Mouse (Mus musculus) hindbrain, postnatal 0 days (tissue): ENCODE data around the gene Rnf11. TPM values are rescaled to one million over a fixed set of nuclear protein-coding genes. Genes with fewer than 3 reads are reported as not detected.

ENCODE experiments used
- ATAC-seq: fragments of 200-750 bp; cut with Nextera tagmentation; 2 replicates; pipeline ENCODE4 v1.8.0; 2017; ENCODE audit warnings: mild to moderate bottlenecking, moderate TSS enrichment, moderate library complexity
- DNase-seq: peaks from one replicate; pipeline ENCODE4 v3.0.0-alpha.2; 2015; ENCODE audit warnings: low spot score
- H3K27ac ChIP-seq: fragments of 300-500 bp; sonication (generic); 2 replicates; pipeline ENCODE4 v1.5.1; 2014; ENCODE audit warnings: mild to moderate bottlenecking
- H3K27me3 ChIP-seq: fragments of 300-500 bp; sonication (generic); 2 replicates; pipeline ENCODE4 v1.6.1; 2014; ENCODE audit warnings: low read length, mixed read lengths; ENCODE audit not compliant: insufficient read depth
- H3K36me3 ChIP-seq: fragments of 300-500 bp; sonication (generic); 2 replicates; pipeline ENCODE4 v1.6.1; 2014; ENCODE audit warnings: low read length, mixed read lengths; ENCODE audit not compliant: insufficient read depth
- H3K4me1 ChIP-seq: fragments of 300-500 bp; sonication (generic); 2 replicates; pipeline ENCODE4 v1.6.1; 2014; ENCODE audit warnings: antibody characterized with exemption, low read length, mixed read lengths; ENCODE audit not compliant: insufficient read depth
- H3K4me2 ChIP-seq: fragments of 300-500 bp; sonication (generic); 2 replicates; pipeline ENCODE4 v1.6.1; 2014; ENCODE audit warnings: low read depth, mild to moderate bottlenecking, low read length, moderate library complexity, mixed read lengths
- H3K4me3 ChIP-seq: fragments of 300-500 bp; sonication (generic); 2 replicates; pipeline ENCODE4 v1.5.1; 2014; ENCODE audit warnings: low read length
- H3K9ac ChIP-seq: fragments of 300-500 bp; sonication (generic); replicated peaks from 2 replicates; pipeline ENCODE4 v1.6.1; 2014; ENCODE audit warnings: mild to moderate bottlenecking, low read length, moderate library complexity, mixed read lengths
- H3K9me3 ChIP-seq: fragments of 300-500 bp; sonication (generic); 2 replicates; pipeline ENCODE4 v1.6.1; 2016; ENCODE audit warnings: low read length, mixed read lengths
- CTCF ChIP-seq: IDR thresholded peaks from 2 replicates; pipeline ENCODE4 v1.5.1; 2016; ENCODE audit warnings: antibody characterized with exemption, control low read depth, low read depth
- WGBS: fragments of 180-500 bp; shearing (Covaris S2); extraction: QIAGEN DNeasy Blood & Tissue Kit; methylation state at CpG from one replicate; pipeline ENCODE4 v1.1.7; 2014; 5-methylcytosine and 5-hydroxymethylcytosine counted together
- polyA plus RNA-seq: library from polyadenylated mRNA; unstranded; fragments of >200 nt; fragmentation: Nextera tagmentation; extraction: Ambion mirVana; gene quantifications from 2 replicates; pipeline ENCODE4 v1.2.1, GENCODE M21; 2015
- total RNA-seq: library from RNA; depleted of rRNA; stranded (reverse); fragments of >200 nt; gene quantifications from 2 replicates; pipeline ENCODE4 v1.2.3, GENCODE M21; 2014

Rnf11 gene
- total and polyA plus RNA-seq, 2 experiments from 2014 or later: 80.4 to 86.7 TPM

- Histone ChIP-seq H3K4me1 (no peaks in the 10 kb centered on the region), H3K9ac (no peak overlapping the region), H3K4me3 (no peak overlapping the region), H3K9me3 (no peaks in the 10 kb centered on the region), H3K36me3 (no peaks in the 10 kb centered on the region), H3K27ac (no peak overlapping the region), H3K27me3 (no peaks in the 10 kb centered on the region), H3K4me2 (no peak overlapping the region)
- 76% methylated on average over 16 of the region's 16 CpGs for WGBS
- DNase-seq: no peak
- peak; percentile 13; the same call in 1 of the 2 replicates for ATAC-seq
- no peak for TF ChIP-seq CTCF
Observed at GRCm38 (mm10) chr4:109432668-109433375, 51.7 kb downstream of the Rnf11 start.

- no peak overlapping the region for H3K9ac ChIP-seq
- no peaks in the 10 kb centered on the region for H3K36me3 ChIP-seq
- H3K27me3 ChIP-seq: no peaks in the 10 kb centered on the region
- H3K27ac ChIP-seq: no peak overlapping the region
- H3K4me1 ChIP-seq: no peaks in the 10 kb centered on the region
- H3K9me3 ChIP-seq: no peaks in the 10 kb centered on the region
- 52% methylated on average over 13 of the region's 13 CpGs for WGBS
- no peak overlapping the region for H3K4me3 ChIP-seq
- TF ChIP-seq CTCF: peak; percentile 68
- DNase-seq: peak; percentile 53
- ATAC-seq: 0 out of 2 replicates have a peak, but pooled peaks have one; percentile 16
- H3K4me2 ChIP-seq: no peak overlapping the region
Observed at GRCm38 (mm10) chr4:109430854-109431253, 53.7 kb downstream of the Rnf11 start.

- no peak overlapping the region for H3K4me3 ChIP-seq
- no peaks in the 10 kb centered on the region for H3K4me1 ChIP-seq
- no peaks in the 10 kb centered on the region for H3K9me3 ChIP-seq
- H3K27ac ChIP-seq: no peak overlapping the region
- 93% methylated on average over 7 of the region's 7 CpGs for WGBS
- no peaks in the 10 kb centered on the region for H3K27me3 ChIP-seq
- no peak overlapping the region for H3K9ac ChIP-seq
- ATAC-seq: no peak
- H3K4me2 ChIP-seq: no peak overlapping the region
- TF ChIP-seq CTCF: no peak
- no peak for DNase-seq
- H3K36me3 ChIP-seq: no peaks in the 10 kb centered on the region
Observed at GRCm38 (mm10) chr4:109430250-109430649, 54.3 kb downstream of the Rnf11 start.

GRCm38 (mm10) chr4:109427058-109427457 lies 57.5 kb downstream of the Rnf11 start:
- no peak for TF ChIP-seq CTCF
- ATAC-seq (no peak), DNase-seq (no peak)
- Histone ChIP-seq H3K27me3 (no peaks in the 10 kb centered on the region), H3K9ac (no peak overlapping the region), H3K4me2 (no peak overlapping the region), H3K27ac (no peak overlapping the region), H3K4me1 (no peaks in the 10 kb centered on the region), H3K4me3 (no peak overlapping the region), H3K9me3 (no peaks in the 10 kb centered on the region), H3K36me3 (no peaks in the 10 kb centered on the region)
- WGBS: 68% methylated on average over 1 of the region's 1 CpGs

DNA sequence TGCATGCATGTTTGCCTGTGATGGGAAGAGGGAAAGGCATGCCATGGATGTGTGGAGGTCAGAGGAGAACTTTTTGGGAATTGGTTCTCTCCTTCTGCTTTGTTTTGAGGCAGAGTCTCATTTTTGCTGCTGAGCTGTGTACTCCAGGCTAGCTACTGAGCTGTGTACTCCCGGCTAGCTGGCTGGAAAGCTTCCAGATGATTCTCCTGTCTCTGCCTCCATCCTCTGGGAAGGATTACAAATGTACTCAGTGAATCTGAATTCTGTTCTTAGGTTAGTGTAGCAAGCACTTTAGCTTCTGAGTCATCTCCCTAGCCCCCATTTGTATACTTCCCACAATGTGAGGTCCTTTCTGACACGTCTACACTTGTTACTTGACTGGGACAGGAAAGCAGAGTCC lies 61.1 kb downstream of the Rnf11 start:
- TF ChIP-seq CTCF: no peak
- Histone ChIP-seq H3K4me1 (no peaks in the 10 kb centered on the region), H3K9ac (no peak overlapping the region), H3K36me3 (no peaks in the 10 kb centered on the region), H3K4me2 (no peak overlapping the region), H3K27me3 (no peaks in the 10 kb centered on the region), H3K4me3 (no peak overlapping the region), H3K9me3 (no peaks in the 10 kb centered on the region), H3K27ac (no peak overlapping the region)
- ATAC-seq (no peak), DNase-seq (no peak)
- 64% methylated on average over 2 of the region's 2 CpGs for WGBS

- ATAC-seq (no peak), DNase-seq (no peak)
- Histone ChIP-seq H3K27ac (no peak overlapping the region), H3K9ac (no peak overlapping the region), H3K36me3 (no peaks in the 10 kb centered on the region), H3K9me3 (no peaks in the 10 kb centered on the region), H3K4me1 (no peaks in the 10 kb centered on the region), H3K4me3 (no peak overlapping the region), H3K27me3 (no peaks in the 10 kb centered on the region), H3K4me2 (no peak overlapping the region)
- TF ChIP-seq CTCF: no peak
- 79% methylated on average over 6 of the region's 6 CpGs for WGBS
Observed at GRCm38 (mm10) chr4:109422436-109422835, 62.1 kb downstream of the Rnf11 start.

DNA sequence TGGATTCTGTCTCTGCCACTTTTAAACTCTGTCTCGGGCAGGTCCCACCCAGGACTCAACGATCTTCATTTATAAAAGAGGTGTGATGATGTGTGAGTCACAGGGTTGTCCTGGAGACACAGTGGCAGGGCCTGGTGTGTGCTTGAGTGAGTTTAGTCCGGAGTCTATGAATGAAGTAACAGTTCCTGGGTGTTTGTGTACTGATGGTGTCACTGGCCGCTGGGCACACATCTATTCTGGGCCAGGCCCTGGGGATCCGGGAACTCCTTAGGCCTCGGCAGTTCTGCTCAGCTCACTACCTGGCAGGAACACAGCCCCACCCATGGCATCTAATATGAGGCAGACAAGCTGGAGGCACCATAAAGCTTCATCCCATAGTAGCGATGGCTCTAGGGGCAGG lies 62.9 kb downstream of the Rnf11 start:
- Histone ChIP-seq H3K36me3 (no peaks in the 10 kb centered on the region), H3K9me3 (no peaks in the 10 kb centered on the region), H3K4me3 (no peak overlapping the region), H3K27ac (no peak overlapping the region), H3K9ac (no peak overlapping the region), H3K27me3 (no peaks in the 10 kb centered on the region), H3K4me2 (no peak overlapping the region), H3K4me1 (no peaks in the 10 kb centered on the region)
- 84% methylated on average over 7 of the region's 7 CpGs for WGBS
- TF ChIP-seq CTCF: no peak
- ATAC-seq (no peak), DNase-seq (no peak)
